Mouse (Mus musculus) kidney, adult 2 months (tissue): ENCODE measurements around the gene Pdss2. TPM values are rescaled to one million over a fixed set of nuclear protein-coding genes. Genes with fewer than 3 reads are reported as not detected.
"Not testable (repeated sequence)": the region's sequence is repeated elsewhere in the genome, so short reads cannot be mapped to it uniquely, and the experiment has no call there.

Source experiments
- DNase-seq: peaks from one replicate; pipeline ENCODE4 v3.0.0; 2021
- H3K27ac ChIP-seq: fragments of 200-500 bp; 2 replicates; pipeline ENCODE4 v1.5.1; 2012; ENCODE audit warnings: low read depth, low read length, control low read depth, inconsistent platforms; ENCODE audit not compliant: insufficient read depth
- H3K27me3 ChIP-seq: fragments of 200-500 bp; replicated peaks from 2 replicates; pipeline ENCODE4 v1.6.1; 2012; ENCODE audit warnings: mild to moderate bottlenecking, moderate library complexity, low read length, inconsistent platforms; ENCODE audit not compliant: control insufficient read depth, insufficient read depth
- H3K36me3 ChIP-seq: fragments of 200-500 bp; 2 replicates; pipeline ENCODE4 v1.6.1; 2012; ENCODE audit warnings: mild to moderate bottlenecking, moderate library complexity, low read length, inconsistent platforms; ENCODE audit not compliant: control insufficient read depth, insufficient read depth
- H3K4me1 ChIP-seq: fragments of 200-500 bp; 2 replicates; pipeline ENCODE4 v1.6.1; 2011; ENCODE audit warnings: low read length; ENCODE audit not compliant: control insufficient read depth, insufficient read depth
- H3K4me3 ChIP-seq: fragments of 200-500 bp; 2 replicates; pipeline ENCODE4 v1.5.1; 2011; ENCODE audit warnings: mild to moderate bottlenecking, low read depth, low read length, control low read depth; ENCODE audit not compliant: insufficient read depth
- CTCF ChIP-seq: fragments of 200-500 bp; conservative IDR thresholded peaks from 2 replicates; pipeline ENCODE4 v1.5.1; 2011; ENCODE audit warnings: low read depth, mild to moderate bottlenecking, control low read depth, low read length, moderate library complexity, mixed read lengths; ENCODE audit not compliant: insufficient read depth, insufficient read length
- POLR2A ChIP-seq: fragments of 200-500 bp; IDR thresholded peaks from one replicate; pipeline ENCODE4 v1.6.1; 2011; ENCODE audit warnings: low read depth, low read length, control low read depth
- WGBS: fragments of 180-500 bp; shearing (Covaris S2); methylation state at CpG from one replicate; pipeline ENCODE4 v1.1.7; 2018; 5-methylcytosine and 5-hydroxymethylcytosine counted together
- polyA plus RNA-seq: library from polyadenylated mRNA; depleted of rRNA; stranded (reverse); fragments of >200 nt; gene quantifications from 2 replicates; pipeline ENCODE4 v1.2.3, GENCODE M21; 2012

Gene Pdss2
- polyA plus RNA-seq, 1 experiment, result 16.8 TPM

GRCm38 (mm10) chr10:43399596-43400316, 178.5 kb downstream of the Pdss2 start:
- H3K27ac ChIP-seq, result no peak overlapping the region

GRCm38 (mm10) chr10:43406107-43406506, 184.8 kb downstream of the Pdss2 start:
- no peaks in the 10 kb centered on the region for H3K27me3 ChIP-seq
- no peak for DNase-seq
- H3K4me3 ChIP-seq, result no peak overlapping the region
- H3K4me1 ChIP-seq, result no peaks in the 10 kb centered on the region
- H3K36me3 ChIP-seq, result no peaks in the 10 kb centered on the region
- WGBS, result 76% methylated on average over 1 of the region's 1 CpGs
- H3K27ac ChIP-seq, result no peak overlapping the region
- TF ChIP-seq POLR2A (no peak), CTCF (no peak)

More at GRCm38 (mm10) chr10:43399596-43400316, 178.5 kb downstream of the Pdss2 start:
- no peaks in the 10 kb centered on the region for H3K36me3 ChIP-seq
- WGBS, result 72% methylated on average over 7 of the region's 7 CpGs
- no peak for DNase-seq
- no peak overlapping the region for H3K4me3 ChIP-seq
- TF ChIP-seq POLR2A, result no peak
- TF ChIP-seq CTCF, result no peak
- H3K27me3 ChIP-seq, result no peaks in the 10 kb centered on the region
- H3K4me1 ChIP-seq, result no peaks in the 10 kb centered on the region

GRCm38 (mm10) chr10:43406885-43407284, 185.6 kb downstream of the Pdss2 start:
- DNase-seq, result no peak
- 54% methylated on average over 12 of the region's 12 CpGs for WGBS
- Histone ChIP-seq H3K4me1 (no peaks in the 10 kb centered on the region), H3K27me3 (no peaks in the 10 kb centered on the region), H3K4me3 (no peak overlapping the region), H3K36me3 (no peaks in the 10 kb centered on the region), H3K27ac (no peak overlapping the region)
- TF ChIP-seq CTCF, result no peak
- no peak for TF ChIP-seq POLR2A

- no peak for TF ChIP-seq CTCF
- DNase-seq, result no peak
- Histone ChIP-seq H3K36me3 (no peaks in the 10 kb centered on the region), H3K4me3 (no peak overlapping the region), H3K4me1 (no peaks in the 10 kb centered on the region), H3K27me3 (no peaks in the 10 kb centered on the region), H3K27ac (no peak overlapping the region)
- 85% methylated on average over 10 of the region's 10 CpGs for WGBS
These were observed 188.4 kb downstream of the Pdss2 start for GRCm38 (mm10) chr10:43409506-43410230.

- not testable (repeated sequence) for H3K4me3 ChIP-seq, DNase-seq, H3K27me3 ChIP-seq, H3K27ac ChIP-seq, H3K36me3 ChIP-seq, H3K4me1 ChIP-seq
- 100% methylated on average over 2 of the region's 3 CpGs for WGBS
These were observed 189.9 kb downstream of the Pdss2 start for GRCm38 (mm10) chr10:43411164-43411563.

- DNase-seq, result no peak
- TF ChIP-seq POLR2A (no peak), CTCF (no peak)
- no peaks in the 10 kb centered on the region for H3K27me3 ChIP-seq
- 89% methylated on average over 6 of the region's 6 CpGs for WGBS
- no peak overlapping the region for H3K27ac ChIP-seq
- H3K36me3 ChIP-seq, result no peaks in the 10 kb centered on the region
- H3K4me1 ChIP-seq, result no peaks in the 10 kb centered on the region
- H3K4me3 ChIP-seq, result no peak overlapping the region
These were observed 196.1 kb downstream of the Pdss2 start for GRCm38 (mm10) chr10:43417346-43417745.

- no peaks in the 10 kb centered on the region for H3K4me1 ChIP-seq
- WGBS, result 80% methylated on average over 22 of the region's 22 CpGs
- no peak for DNase-seq
These were observed 199.6 kb downstream of the Pdss2 start for GRCm38 (mm10) chr10:43420660-43421413.

More at GRCm38 (mm10) chr10:43420660-43421413, 199.6 kb downstream of the Pdss2 start:
- H3K27ac ChIP-seq, result no peak overlapping the region
- no peaks in the 10 kb centered on the region for H3K36me3 ChIP-seq
- H3K27me3 ChIP-seq, result no peaks in the 10 kb centered on the region
- H3K4me3 ChIP-seq, result no peak overlapping the region
- TF ChIP-seq CTCF (no peak), POLR2A (no peak)
